Mouse (Mus musculus): ENCODE results near the gene Pacs1. TPM values are rescaled to one million over a fixed set of nuclear protein-coding genes. Genes with fewer than 3 reads are reported as not detected.

Pacs1 gene
- 1 to 10 TPM; 5.2 to 8.5 TPM for total RNA-seq (2021)
- long read RNA-seq, experiment 1, full-length matches to known transcripts, result 25 of 27 reads
- long read RNA-seq, experiment 1, partial matches to known transcripts, result 2 of 27 reads
- long read RNA-seq, experiment 1, other reads (novel, unspliced or antisense), result 0 of 27 reads
- long read RNA-seq, experiment 2, full-length matches to known transcripts, result 16 of 18 reads
- long read RNA-seq, experiment 2, partial matches to known transcripts, result 1 of 18 reads
- long read RNA-seq, experiment 2, other reads (novel, unspliced or antisense), result 1 of 18 reads

DNA sequence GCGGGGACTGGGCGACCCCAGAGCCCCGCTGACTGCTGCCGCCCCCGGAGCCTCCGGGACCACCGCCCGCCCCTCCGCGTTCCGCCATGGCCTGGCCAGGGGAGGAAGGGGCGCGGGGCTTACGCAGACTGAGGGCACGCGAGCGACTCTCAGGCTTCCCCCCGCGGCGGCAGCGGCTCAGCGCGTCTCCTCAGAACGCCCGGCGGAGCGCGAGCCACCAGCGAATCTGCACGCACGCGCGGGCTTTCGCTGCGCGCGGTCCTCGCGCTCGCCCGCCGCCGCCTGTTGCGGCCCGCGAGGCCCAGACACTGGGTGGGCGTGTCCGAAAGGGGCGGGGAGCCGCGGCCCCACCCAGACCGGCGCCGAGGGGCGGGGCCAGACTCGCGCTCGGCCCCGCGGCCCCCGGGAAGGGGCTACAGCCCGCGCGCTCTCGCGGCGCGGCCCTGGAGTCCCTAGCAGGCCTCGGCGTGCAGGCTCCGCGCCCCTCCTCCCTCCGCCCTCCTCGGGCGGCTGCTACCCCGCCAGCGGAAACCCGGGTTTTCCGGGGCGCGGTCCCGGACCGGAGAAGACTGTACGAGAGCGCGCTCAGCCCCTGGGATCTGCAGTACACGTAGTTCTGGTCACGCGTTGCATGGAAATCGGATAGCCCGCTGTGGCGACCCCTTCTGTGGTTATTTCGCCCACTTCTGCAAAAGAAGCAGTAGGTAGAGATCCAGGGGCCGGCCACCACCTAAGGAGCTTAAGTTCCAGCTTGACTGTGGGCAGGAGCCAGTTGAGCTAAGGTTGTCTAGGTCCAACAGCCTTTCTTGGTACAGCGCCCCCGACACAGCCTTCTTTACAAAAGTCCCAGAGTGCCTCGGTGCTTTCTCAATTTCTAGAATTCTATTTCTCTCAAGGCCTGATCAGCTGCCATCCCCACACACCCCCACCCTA, at the start of gene Pacs1:
Gene Pacs1, minus strand, starts transcription at position 319 of the 933 bp plus-strand sequence.
- intact Hi-C loops (cut with DNase I), result loop anchor here (5.0 kb wide), 1 partner anchor 76 kb away; no protein-coding TSS in a partner anchor
- Histone ChIP-seq H3K4me3 (peak within 1 kb of the TSS; percentile 99), H3K27ac (peak within 1 kb of the TSS; percentile 93)
- TF ChIP-seq CTCF (IDR thresholded peaks at IDR 0.05), result no peak
- peak; percentile 93 for DNase-seq

DNA sequence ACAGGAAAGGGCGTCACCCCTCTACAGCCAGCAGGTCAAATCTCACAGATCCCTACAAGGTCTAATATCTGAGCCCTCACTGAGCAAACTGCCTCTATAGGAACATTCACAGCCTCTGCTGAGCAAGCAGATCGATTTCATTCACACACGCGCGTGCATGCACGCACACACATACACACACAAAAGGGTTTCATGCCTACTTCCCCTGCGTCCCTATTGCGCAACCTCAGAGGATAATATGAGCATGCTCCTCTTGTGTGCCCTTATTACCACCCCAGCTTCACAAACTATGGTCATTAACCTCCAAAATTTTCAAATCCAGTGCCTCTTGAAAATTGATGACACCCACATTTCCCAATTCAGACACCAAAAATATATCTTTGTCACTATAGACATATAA, 40.3 kb upstream of the Pacs1 start:
- TF ChIP-seq CTCF (IDR thresholded peaks at IDR 0.05), result no peak
- H3K27ac ChIP-seq, result no peak overlapping the region
- H3K4me3 ChIP-seq, result no peak overlapping the region
- DNase-seq, result no peak
- intact Hi-C loops (cut with DNase I), result no loop called here

DNA sequence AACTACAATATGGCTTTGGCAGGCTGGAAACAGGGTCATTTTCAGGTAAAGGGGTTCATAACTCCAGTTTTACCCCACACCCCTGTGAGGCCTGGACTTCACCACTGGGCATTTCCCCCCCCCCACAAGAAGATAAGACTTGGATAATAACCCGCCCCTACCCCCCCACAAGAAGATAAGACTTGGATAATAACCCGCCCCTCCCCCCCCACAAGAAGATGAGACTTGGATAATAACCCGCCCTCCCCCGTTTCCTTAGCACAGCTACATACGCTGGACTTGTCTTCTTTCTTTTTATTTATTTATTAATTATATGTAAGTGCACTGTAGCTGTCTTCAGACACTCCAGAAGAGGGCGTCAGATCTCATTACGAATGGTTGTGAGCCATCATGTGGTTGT, 36.1 kb upstream of the Pacs1 start:
- DNase-seq, result no peak
- intact Hi-C loops (cut with DNase I), result no loop called here
- TF ChIP-seq CTCF (IDR thresholded peaks at IDR 0.05), result no peak
- no peak overlapping the region for H3K4me3 ChIP-seq
- no peak overlapping the region for H3K27ac ChIP-seq

DNA sequence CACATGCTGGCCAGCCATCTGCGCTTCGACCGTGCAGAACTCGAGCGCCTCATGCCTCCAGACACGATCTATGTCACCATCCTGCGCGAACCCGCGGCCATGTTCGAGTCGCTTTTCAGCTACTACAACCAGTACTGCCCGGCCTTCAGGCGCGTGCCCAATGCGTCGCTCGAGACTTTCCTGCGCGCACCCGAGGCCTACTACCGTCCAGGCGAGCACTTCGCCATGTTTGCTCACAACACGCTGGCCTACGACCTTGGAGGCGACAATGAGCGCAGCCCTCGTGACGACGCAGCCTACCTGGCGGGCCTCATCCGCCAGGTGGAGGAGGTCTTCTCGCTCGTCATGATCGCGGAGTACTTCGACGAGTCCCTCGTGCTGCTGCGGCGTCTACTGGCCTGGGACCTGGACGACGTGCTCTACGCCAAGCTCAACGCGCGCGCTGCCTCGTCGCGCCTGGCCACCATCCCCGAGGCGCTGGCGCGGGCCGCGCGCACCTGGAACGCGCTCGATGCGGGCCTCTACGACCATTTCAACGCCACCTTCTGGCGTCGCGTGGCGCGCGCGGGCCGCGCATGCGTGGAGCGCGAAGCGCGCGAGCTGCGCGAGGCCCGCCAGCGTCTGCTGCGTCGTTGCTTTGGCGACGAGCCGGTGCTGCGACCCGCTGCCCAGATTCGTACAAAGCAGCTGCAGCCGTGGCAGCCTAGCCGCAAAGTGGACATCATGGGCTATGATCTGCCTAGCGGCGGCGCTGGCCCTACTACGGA, 34.2 kb upstream of the Pacs1 start:
- TF ChIP-seq CTCF (IDR thresholded peaks at IDR 0.05), result no peak; the same call in 1 of the 2 replicates
- peak; percentile 25 for DNase-seq
- Histone ChIP-seq H3K4me3 (peak overlapping the region; percentile 58), H3K27ac (no peak overlapping the region)
- intact Hi-C loops (cut with DNase I), result no loop called here

DNA sequence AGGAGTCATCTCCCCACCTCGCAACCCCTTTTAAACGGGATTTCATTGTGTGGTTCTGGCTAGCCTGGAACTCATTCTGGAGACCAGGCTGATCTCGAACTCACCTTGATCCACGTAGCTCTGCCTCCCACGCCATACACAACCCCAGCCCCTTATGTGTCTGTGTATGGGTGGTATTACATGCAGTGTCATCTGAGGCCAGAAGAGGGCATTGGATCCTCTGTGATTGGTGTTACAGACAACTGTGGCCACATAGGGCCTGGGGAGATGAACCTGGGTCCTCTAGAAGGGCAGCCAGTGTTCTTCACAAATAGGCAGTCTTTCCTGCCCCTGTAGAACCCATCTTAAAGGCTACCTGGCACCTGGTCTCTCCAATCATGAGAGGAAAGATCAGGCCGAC, 33.4 kb upstream of the Pacs1 start:
- intact Hi-C loops (cut with DNase I), result no loop called here
- Histone ChIP-seq H3K4me3 (no peak overlapping the region), H3K27ac (no peak overlapping the region)
- no peak for DNase-seq
- TF ChIP-seq CTCF (IDR thresholded peaks at IDR 0.05), result no peak

DNA sequence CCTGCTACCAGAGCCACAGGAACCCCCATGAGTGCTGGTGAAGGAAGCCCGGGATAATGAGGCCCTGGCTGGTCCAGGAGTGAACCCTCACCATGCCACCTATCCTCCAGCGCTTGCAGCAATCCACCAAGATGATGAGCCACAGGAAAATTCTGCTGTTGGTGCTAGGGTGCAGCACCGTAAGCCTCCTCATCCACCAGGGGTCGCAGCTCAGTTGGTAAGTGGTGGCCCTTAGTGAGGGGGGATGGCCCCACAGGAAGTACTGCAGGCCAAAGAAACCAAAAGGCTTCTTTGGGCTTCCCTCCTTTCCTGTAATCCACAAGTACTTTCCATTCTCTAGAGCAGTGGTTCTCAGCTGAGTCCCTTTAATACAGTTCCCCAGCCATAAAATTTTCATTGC, 29.5 kb upstream of the Pacs1 start:
- intact Hi-C loops (cut with DNase I), result no loop called here
- peak; percentile 34 for DNase-seq
- Histone ChIP-seq H3K4me3 (no peak overlapping the region), H3K27ac (no peak overlapping the region)
- TF ChIP-seq CTCF (IDR thresholded peaks at IDR 0.05), result peak; percentile 53

DNA sequence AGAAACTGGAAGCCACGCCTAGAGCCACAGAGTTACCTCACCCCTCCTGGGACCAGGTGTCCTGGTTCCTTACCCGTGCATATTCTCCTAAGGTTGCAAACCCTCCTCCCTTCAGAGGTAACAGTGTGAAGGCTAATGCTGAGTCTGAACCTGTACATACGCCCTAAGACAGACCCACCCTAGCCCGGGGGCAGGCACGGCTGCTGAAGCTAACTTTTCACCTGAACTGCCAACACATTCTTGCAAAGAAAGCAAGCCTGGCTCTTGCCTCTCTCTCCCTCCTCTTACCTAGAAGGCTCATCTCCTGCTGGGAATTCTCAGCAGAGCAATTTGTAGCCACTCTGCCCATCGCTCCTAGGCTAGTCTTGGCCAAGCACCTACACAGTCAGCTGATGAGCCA, 27.7 kb upstream of the Pacs1 start:
- intact Hi-C loops (cut with DNase I), result no loop called here
- no peak for DNase-seq
- H3K27ac ChIP-seq, result no peak overlapping the region
- no peak for TF ChIP-seq CTCF (IDR thresholded peaks at IDR 0.05)
- H3K4me3 ChIP-seq, result no peak overlapping the region

DNA sequence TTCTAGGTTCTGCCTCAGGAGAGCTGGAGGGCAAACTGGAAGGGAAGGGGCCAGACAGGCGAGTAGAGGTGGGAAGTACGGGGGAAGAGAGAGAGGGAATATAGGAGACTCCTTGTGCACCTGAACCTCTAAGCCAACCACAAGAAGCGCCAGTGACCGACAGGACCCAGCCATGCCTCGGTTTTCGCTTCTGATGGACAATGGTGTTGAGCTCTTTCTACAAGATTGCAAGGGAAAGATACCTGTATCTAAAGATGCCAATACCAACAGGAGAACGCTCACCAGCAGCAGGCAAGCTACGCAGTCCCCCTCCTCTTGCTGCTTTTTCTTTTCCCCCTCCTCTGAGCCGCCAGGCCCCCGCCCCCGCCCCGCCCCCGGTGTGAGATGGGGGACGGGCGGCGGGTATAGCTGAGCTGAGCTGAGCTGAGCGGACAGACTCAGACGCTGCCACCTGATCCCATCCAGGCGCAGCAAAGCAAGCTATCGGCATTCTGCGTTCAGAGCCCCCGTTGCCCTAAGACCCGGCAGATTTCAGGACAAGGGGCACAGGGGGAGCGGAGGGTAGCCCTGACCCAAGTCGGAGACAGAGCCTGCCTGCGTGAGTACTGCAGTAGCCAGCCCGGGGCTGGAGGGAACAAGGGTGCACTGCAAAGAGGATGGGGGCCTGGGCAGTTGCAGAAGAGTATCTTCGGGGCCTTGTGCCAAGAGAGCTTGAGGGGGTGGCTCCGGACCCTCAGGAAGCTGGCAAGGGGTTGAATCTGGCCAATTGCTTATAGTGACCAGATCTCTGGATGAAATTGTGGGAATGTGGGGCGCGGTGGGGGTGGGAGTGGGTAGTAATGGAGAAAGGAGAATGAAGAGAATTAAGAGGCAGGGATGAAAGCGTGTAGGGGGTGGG, 25.2 kb upstream of the Pacs1 start, which contains the start of gene Gal3st3:
Gene Gal3st3, plus strand, starts transcription at position 429 of the 898 bp plus-strand sequence.
- intact Hi-C loops (cut with DNase I), result no loop called here
- no peak within 1 kb of the TSS for H3K27ac ChIP-seq
- no peak for TF ChIP-seq CTCF (IDR thresholded peaks at IDR 0.05)
- DNase-seq, result no peak
- no peak within 1 kb of the TSS for H3K4me3 ChIP-seq

DNA sequence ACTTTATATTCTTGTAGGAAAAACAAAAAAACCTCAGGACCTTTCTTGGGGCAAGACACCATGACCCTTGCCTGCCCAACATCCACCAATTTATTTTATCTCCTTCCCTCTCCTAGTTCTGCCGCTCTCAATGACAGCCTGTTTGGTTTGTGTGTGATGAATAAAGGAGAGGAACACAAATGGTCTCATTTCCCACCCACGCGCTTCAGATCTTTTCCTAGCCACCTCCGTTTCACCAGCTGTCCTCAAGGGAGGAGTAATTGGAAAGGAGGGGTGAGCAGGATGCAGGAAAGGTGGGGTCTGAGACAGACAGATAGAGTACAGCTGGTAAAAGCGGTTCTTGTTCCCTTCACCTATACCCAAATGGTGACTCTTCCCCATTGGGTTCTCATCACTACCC, 23.7 kb upstream of the Pacs1 start:
- no peak for TF ChIP-seq CTCF (IDR thresholded peaks at IDR 0.05)

DNA sequence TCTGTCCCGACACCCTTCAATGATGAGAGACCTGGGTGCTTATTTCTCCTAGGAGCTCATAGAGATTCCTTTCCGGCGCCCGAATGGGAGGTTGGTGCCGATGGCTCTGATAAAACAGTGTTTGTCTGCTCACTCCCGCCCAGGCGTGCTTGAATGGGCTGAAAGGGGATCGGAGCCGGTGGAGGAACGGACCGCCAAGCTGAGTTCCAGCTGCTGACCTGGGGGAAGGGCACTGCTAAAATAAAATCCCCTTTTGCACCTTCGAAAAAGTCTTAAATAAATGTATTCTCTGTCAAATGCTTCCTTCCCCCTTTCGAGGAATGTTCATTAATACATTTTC, 22.8 kb upstream of the Pacs1 start:
- peak; percentile 56 for DNase-seq
- no peak for TF ChIP-seq CTCF (IDR thresholded peaks at IDR 0.05)
- Histone ChIP-seq H3K4me3 (peak overlapping the region; percentile 85), H3K27ac (peak overlapping the region; percentile 87)
- intact Hi-C loops (cut with DNase I), result loop anchor here (2.0 kb wide), 1 partner anchor 49 kb away; no protein-coding TSS in a partner anchor

More for the DNA sequence above, 23.7 kb upstream of the Pacs1 start:
- intact Hi-C loops (cut with DNase I), result no loop called here
- H3K4me3 ChIP-seq, result no peak overlapping the region
- H3K27ac ChIP-seq, result no peak overlapping the region
- DNase-seq, result no peak

DNA sequence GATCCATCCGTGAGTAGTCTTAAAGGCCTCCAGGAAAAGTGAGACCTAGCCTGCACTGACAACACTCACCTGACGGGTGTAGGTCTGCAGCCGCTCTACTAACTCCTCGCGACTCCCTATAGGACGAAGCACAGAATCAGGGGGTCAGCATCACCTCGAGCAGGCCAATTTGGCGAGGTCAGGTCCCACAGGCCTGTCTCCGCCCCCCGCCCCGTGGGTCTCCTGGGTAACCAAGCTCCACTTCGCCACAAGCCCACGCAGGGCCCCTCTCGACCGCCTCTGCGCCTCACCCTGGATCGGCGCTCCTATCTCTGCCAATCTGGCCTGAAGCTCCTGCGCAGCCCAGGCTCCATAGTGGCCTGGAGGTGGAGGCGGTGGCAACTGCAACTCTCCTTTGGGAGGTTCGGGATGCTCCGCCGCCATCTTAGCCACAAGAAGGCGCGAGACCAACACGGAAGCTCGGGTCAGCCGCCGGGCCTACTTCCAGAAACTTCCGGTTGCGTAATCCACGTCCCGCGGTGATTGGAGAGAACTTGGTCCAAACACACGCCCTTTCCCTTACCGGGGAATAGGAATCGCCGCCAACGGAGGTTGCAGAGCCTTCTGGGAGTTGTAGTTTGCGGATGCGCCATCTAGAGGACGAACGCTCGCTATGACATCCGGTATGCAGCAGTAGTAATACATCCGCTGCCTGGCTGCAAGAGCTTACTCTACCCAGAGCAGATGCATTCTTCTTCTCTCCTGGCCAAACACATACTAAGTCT, 22.2 kb upstream of the Pacs1 start, which contains the start of gene Sf3b2:
Gene Sf3b2, minus strand, starts transcription at position 484 of the 764 bp plus-strand sequence.
- Histone ChIP-seq H3K27ac (peak within 1 kb of the TSS; percentile 90), H3K4me3 (peak within 1 kb of the TSS; percentile 85)
- peak; percentile 99 for DNase-seq
- peak; percentile 80 for TF ChIP-seq CTCF (IDR thresholded peaks at IDR 0.05)
- intact Hi-C loops (cut with DNase I), result loop anchor here (2.0 kb wide), 1 partner anchor 50 kb away; no protein-coding TSS in a partner anchor
